Mouse (Mus musculus) gastrocnemius, postnatal 25 days (tissue): Measurements from ENCODE around the gene Gm10295. TPM values are rescaled to one million over a fixed set of nuclear protein-coding genes. Genes with fewer than 3 reads are reported as not detected.

Source experiments
- DNase-seq: peaks from one replicate; pipeline ENCODE4 v3.0.0; 2022
- long read RNA-seq, 2 experiments: library from polyadenylated mRNA; stranded (forward); transcript quantifications; one replicate each; pipeline ENCODE4 v2.0.0; 2021
- total RNA-seq, 2 experiments: library from RNA; stranded (reverse); gene quantifications; 1 replicate in 1 of 2; 2 replicates in 1 of 2; pipeline ENCODE4 v1.2.3; 2021

Gene Gm10295
- not detected for total RNA-seq
- long read RNA-seq, experiment 1: 0 reads
- long read RNA-seq, experiment 2: 0 reads

GRCm38 (mm10) chr7:71351364-71351763 lies at the start of gene Gm10295:
Gene Gm10295, minus strand, starts transcription at chr7:71351485.
- no peak for DNase-seq

DNA sequence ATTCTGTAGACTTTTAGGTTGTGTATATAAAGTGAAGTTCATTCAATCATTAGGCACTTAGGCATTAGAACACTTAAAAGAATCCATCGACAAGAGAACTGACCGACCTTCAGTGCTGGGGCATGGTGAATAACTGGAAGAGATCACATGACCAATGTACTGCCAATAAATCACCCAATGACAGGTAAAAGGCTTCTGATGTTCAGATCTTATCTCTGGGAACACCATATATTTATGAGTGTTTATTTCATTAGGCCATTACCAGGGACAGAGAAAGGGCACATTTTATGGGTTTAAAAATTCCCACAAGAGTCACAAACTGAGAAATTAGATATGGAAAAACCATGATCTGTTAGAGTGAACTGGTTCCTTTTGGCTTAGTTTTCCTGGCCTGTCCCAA lies 49.7 kb upstream of the Gm10295 start:
- no peak for DNase-seq

DNA sequence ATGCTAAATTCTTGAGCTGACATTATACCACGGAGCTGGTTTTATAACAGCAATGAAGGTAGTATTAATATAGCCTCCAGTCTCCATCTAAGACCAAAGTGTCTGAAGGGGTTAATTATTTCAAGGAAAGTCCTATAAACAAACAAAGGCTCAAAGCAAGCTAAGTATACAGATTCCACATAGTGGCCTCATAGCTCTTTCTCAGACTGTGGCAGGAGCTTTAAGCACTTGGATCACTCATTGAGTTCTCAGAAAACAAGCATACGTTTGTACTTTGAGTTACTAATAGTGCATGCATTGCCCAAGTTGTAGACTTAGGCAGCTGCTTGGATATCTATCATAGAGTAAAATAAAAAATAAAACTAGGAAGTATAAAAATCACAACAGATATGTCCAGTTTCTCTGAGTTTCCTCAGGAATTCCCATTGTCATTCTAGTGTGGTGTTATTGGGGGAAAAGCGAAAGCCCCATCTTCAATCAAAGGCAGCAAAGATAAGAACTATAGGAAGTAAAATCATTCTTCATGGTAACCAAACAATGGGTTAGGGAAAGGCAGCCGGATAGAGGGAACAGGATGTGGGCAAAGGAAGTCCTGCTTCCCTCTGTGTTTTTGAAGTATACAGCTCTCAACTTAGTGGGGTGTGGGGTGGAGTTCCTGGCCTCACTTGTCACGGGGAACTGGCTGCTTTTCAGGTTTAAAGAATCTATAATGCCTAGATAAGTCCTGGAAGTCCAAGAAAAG lies 48.8 kb upstream of the Gm10295 start:
- no peak for DNase-seq

GRCm38 (mm10) chr7:71398959-71399756 lies 47.9 kb upstream of the Gm10295 start:
- no peak for DNase-seq

DNA sequence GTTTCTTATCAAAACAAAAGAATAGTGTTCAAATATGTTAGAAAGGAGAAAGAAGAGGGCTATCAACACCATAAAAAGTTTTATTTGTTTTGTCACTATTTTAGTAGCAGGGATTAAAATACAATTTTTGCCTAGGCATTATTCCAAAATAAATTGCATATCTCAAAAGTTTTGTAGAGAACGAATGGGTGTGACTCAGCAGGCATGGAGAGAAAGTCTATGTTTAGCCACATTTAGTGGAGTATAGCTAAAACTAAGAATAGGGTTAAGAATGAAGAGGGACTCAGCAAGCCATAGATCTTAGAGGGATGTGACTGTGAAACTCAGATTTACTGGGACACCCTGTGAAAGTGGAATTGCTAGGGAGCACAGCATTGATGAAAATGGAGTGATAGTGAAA lies 47.1 kb upstream of the Gm10295 start:
- no peak for DNase-seq

- DNase-seq: no peak
Measured at GRCm38 (mm10) chr7:71392795-71393341, 41.6 kb upstream of the Gm10295 start.

DNA sequence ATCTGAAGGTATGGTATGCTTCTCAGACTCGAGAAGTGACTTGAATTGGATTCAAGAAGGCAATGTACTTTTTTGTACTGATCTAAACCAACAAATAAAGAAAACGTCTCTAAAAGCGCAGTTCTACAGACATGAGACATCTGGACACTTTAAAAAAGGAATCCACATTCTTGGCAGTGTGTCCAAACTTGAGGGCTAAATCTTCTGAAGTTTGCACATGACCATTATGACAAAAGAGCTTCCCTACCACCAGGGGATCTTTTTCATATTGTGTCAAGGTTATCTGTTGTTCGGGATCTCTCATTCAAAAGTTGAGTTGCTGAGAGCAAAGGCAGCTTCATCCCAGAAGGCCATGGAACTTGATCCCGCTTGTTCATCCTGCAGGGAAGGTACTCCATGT lies 40.0 kb upstream of the Gm10295 start:
- DNase-seq: no peak

GRCm38 (mm10) chr7:71390291-71390690 lies 39.0 kb upstream of the Gm10295 start:
- DNase-seq: no peak

DNA sequence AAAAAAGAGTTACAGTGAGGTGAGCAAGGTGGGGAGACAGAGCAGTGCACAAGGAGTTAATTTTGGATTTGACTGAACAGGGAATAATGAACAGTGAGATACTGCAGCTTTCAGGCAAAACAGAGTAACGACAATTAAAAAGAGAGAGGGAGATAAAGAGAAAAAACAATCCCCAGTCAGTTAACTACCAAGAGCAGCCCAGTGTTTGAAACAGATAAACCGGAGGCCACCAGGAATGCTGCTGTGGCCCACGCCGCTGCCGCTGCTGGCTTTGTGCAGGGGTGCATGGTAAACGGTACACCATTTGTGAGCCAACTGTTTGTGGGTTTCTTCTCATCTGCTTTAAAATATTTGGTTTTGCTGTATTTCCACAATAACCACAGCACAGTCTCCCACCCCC lies 34.8 kb upstream of the Gm10295 start:
- no peak for DNase-seq

DNA sequence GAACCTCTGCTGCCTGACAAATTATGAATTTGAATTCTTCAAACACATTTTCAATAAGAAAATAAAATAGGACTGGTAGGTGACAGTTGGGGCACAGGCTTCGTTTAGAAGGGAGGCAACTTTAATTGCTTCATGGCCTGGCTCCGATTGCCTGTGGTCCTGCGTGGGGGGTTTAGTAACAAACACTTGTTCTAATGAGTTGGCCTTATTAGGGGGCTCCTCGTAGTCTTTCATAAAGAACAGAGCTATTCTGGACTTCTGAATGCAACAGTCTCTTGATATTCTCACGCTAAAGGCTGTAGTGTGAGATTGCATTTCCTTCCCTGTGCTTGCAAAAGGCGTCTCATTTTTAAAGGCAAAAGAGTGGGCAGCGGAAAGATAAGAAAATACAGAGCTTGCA lies 33.6 kb upstream of the Gm10295 start:
- DNase-seq: no peak

GRCm38 (mm10) chr7:71383341-71384130 lies 32.3 kb upstream of the Gm10295 start:
- peak; percentile 18 for DNase-seq

- no peak for DNase-seq
Measured at GRCm38 (mm10) chr7:71379826-71380825, 28.8 kb upstream of the Gm10295 start.

GRCm38 (mm10) chr7:71378812-71379760 lies 27.8 kb upstream of the Gm10295 start:
- DNase-seq: no peak

DNA sequence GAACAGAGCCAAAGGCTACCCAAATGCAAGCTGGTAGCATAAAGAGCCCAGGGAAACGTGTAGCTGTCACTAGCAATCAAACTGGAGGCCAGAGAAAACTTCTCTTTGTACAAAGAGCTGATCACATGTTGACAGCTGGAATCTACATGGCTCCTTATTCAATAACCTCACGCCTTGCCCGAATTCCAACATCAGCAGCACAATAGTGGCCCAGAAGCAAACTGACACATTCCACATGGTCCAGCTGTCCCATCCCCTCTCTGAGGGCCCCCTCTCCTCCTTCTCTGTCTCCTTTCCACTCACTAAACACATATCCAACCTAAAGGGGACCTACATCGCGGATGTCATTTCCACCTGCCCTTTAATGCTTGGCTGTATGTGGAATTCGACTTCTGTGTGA lies 26.7 kb upstream of the Gm10295 start:
- DNase-seq: no peak

DNA sequence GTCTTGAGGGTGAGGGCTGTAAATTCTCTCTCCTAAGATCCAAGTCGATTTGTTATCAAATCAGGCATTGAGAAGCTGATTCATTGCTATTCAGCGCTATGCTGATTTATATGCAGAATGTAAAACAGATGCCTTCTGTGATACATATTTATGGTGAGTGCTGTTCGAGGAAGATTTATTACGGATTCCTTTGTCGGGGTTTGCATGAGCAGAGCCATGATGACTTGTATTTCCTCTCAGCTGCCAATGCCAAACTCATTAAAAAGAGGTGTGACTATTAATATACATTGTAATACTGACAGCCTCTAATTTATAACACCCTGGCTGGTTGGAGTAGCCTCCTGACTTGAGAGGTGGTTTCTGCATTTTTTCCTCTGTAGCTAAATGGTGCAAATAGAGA lies 22.8 kb upstream of the Gm10295 start:
- DNase-seq: no peak

DNA sequence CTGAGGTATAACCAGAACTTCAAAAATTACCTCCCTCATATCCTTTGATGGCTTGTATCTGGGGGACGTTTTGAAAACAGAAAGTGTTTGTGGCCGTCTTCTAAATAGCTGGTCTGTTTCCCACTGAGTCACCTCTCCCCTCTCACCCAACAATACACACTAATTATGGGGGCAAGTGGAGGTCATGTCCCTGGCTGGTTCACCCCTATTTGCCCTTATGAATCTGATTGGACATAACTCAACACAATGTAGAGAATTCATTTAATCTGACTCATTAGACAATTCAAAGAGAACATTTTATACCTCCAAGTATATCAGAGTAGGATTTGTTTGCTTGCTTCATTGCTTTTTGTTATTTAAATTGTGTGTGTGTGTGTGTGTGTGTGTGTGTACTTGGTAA lies 20.6 kb upstream of the Gm10295 start:
- DNase-seq: no peak

DNA sequence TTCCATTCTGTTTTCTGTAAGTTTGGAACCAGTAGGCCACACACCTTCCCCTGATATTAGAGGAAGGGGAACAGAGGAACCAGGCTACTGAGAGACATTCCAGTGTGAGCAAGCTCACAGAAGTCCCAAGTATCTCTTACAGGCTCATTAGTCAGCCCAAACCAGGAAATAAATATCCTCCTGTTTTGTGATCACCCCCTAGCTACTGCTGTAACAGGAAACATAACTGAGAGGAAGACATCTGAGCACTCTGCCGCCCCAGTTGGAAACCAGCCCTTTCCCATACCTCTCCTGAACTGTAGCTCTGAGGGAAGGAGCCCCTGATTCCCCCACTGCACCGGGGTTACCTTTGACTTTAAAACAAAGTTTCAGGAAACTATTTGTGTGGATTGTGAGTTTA lies 19.5 kb upstream of the Gm10295 start:
- DNase-seq: no peak

- no peak for DNase-seq
Measured at GRCm38 (mm10) chr7:71370128-71370527, 18.8 kb upstream of the Gm10295 start.

- peak; percentile 10 for DNase-seq
Measured at GRCm38 (mm10) chr7:71368543-71369181, 17.4 kb upstream of the Gm10295 start.
